Comparison of ENCODE assay signal across 9 mouse cellular contexts in genomic region chr11:19986443-19986861, GRCm38 (mm10).
DNase-seq lines count a peak whose midpoint lies in the region; ATAC-seq and TF ChIP-seq lines count a peak whose summit lies in the region.
"Had no signal": no experiment of that assay in that cellular context is flagged by ENCODE, and none has a peak within 500 bp of the region (broad histone marks: within the 10 kb centered on the region; RNA-seq: fewer than 3 reads in every experiment).

No protein-coding gene starts in this region.

- TF ChIP-seq CTCF in G1E (IDR thresholded peaks at IDR 0.05; ENCODE audit: low read depth, low read length): no peak

- WGBS in heart, embryonic 15.5 days: 0% methylated on average over 1 of the region's 1 CpGs
- 0% methylated on average over 1 of the region's 1 CpGs for WGBS in embryonic facial prominence, embryonic 15.5 days
- 6% methylated on average over 1 of the region's 1 CpGs for WGBS in liver, embryonic 16.5 days (ENCODE audit: insufficient replicate concordance)

- peak overlapping the region; percentile 21 for H3K4me2 ChIP-seq in heart, embryonic 15.5 days
- H3K4me2 ChIP-seq in embryonic facial prominence, embryonic 15.5 days (replicated peaks): 0 out of 2 replicates have a peak overlapping the region, but pooled peaks have one; percentile 10
- peak overlapping the region; percentile 37 for H3K4me2 ChIP-seq in liver, embryonic 16.5 days (ENCODE audit: low read depth, low read length)

- H3K27ac ChIP-seq in heart, embryonic 15.5 days: peak overlapping the region; percentile 63
- peak overlapping the region; percentile 66 for H3K27ac ChIP-seq in embryonic facial prominence, embryonic 15.5 days (replicated peaks)
- H3K27ac ChIP-seq in liver, embryonic 16.5 days (ENCODE audit: low read length): peak overlapping the region; percentile 60

- no peak overlapping the region for H3K9ac ChIP-seq in heart, embryonic 15.5 days
- H3K9ac ChIP-seq in embryonic facial prominence, embryonic 15.5 days: no peak overlapping the region
- no peak overlapping the region for H3K9ac ChIP-seq in liver, embryonic 16.5 days (ENCODE audit: low read depth, low read length)
- H3K9ac ChIP-seq: forebrain, postnatal 0 days had no signal

- no peak overlapping the region for H3K4me3 ChIP-seq in heart, embryonic 15.5 days
- peak overlapping the region; percentile 56; the same call in 1 of the 2 replicates for H3K4me3 ChIP-seq in G1E (ENCODE audit: low read depth, low read length)
- H3K4me3 ChIP-seq in embryonic facial prominence, embryonic 15.5 days (replicated peaks): no peak overlapping the region
- H3K4me3 ChIP-seq in liver, embryonic 16.5 days (ENCODE audit: low read depth, low read length): no peak overlapping the region

- ATAC-seq in heart, embryonic 15.5 days (replicated peaks; ENCODE audit: insufficient number of reproducible peaks, insufficient read depth, low FRiP score, low read depth): no peak
- ATAC-seq in G1E (ENCODE audit: extremely low read depth, insufficient number of reproducible peaks, low FRiP score, poor library complexity, severe bottlenecking): no peak
- no peak for ATAC-seq in embryonic facial prominence, embryonic 15.5 days (ENCODE audit: insufficient number of reproducible peaks, low FRiP score, low TSS enrichment, low read depth)
- ATAC-seq in liver, embryonic 16.5 days (ENCODE audit: low read depth): no peak
- ATAC-seq: forebrain, postnatal 0 days had no signal

- intact Hi-C loops in heart, postnatal 14 days (cut with DNase I): no loop called here

- H3K9me3 ChIP-seq in heart, embryonic 15.5 days (replicated peaks): no peaks in the 10 kb centered on the region
- H3K9me3 ChIP-seq in G1E (replicated peaks): no peaks in the 10 kb centered on the region
- no peaks in the 10 kb centered on the region for H3K9me3 ChIP-seq in embryonic facial prominence, embryonic 15.5 days (replicated peaks)
- no peaks in the 10 kb centered on the region for H3K9me3 ChIP-seq in liver, embryonic 16.5 days (replicated peaks; ENCODE audit: control insufficient read depth, low read length)

- no peaks in the 10 kb centered on the region for H3K27me3 ChIP-seq in heart, embryonic 15.5 days
- no peaks in the 10 kb centered on the region for H3K27me3 ChIP-seq in G1E (ENCODE audit: insufficient read depth, low read length)
- H3K27me3 ChIP-seq in embryonic facial prominence, embryonic 15.5 days: no peaks in the 10 kb centered on the region
- no peaks in the 10 kb centered on the region for H3K27me3 ChIP-seq in liver, embryonic 16.5 days (ENCODE audit: control insufficient read depth, insufficient read depth, low read depth, low read length)

- H3K36me3 ChIP-seq in heart, embryonic 15.5 days: no peaks in the 10 kb centered on the region
- H3K36me3 ChIP-seq in G1E (replicated peaks): peaks cover 48% of the 10 kb centered on the region
- H3K36me3 ChIP-seq in embryonic facial prominence, embryonic 15.5 days: no peaks in the 10 kb centered on the region
- no peaks in the 10 kb centered on the region for H3K36me3 ChIP-seq in liver, embryonic 16.5 days (ENCODE audit: control insufficient read depth, insufficient read depth)

- H3K4me1 ChIP-seq in heart, embryonic 15.5 days (replicated peaks): peaks cover 65% of the 10 kb centered on the region
- H3K4me1 ChIP-seq in G1E (ENCODE audit: insufficient read depth, low read depth, low read length): peaks cover 74% of the 10 kb centered on the region
- peaks cover 64% of the 10 kb centered on the region for H3K4me1 ChIP-seq in embryonic facial prominence, embryonic 15.5 days
- H3K4me1 ChIP-seq in liver, embryonic 16.5 days (ENCODE audit: control insufficient read depth, low read depth, low read length): peaks cover 38% of the 10 kb centered on the region

- DNase-seq in heart, postnatal 14 days: no peak
- DNase-seq in G1E (ENCODE audit: low spot score) (peak; percentile 49), adipocyte (ENCODE audit: low spot score) (no peak)
- no peak for DNase-seq in right cerebral cortex, postnatal 25 days
- no peak for DNase-seq in adrenal gland, adult 18-20 months (ENCODE audit: low spot score in 2 of 2)
- DNase-seq: forebrain, postnatal 0 days had no signal
